Mouse (Mus musculus): ENCODE results near the gene Hoxa5.

DNA sequence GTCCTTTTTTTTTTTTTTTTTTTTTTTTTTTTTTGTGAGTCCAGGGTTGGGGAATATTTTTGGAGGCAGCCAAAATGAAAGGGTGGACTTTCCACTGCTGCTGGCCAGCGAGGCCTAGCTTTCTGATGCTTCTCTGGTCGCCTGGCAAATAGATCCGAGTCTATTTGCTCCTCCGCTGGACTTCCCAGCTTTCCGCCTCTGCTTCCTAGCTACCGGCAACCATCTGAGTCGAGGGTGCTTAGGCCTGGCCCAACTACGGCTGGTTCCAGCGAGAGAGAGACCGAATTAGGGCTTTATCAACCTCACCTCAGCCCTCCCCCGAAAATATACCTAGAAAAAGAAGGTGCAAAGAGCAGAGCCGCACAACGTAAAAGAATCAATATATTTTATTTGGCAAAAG lies 18.3 kb upstream of the Hoxa5 start:
- no peak for TF ChIP-seq GATA1 (IDR thresholded peaks at IDR 0.05; ENCODE audit: borderline replicate concordance, low read length)
- TF ChIP-seq FLI1 (IDR thresholded peaks at IDR 0.05; ENCODE audit: low read length) = no peak

Data from megakaryocyte, embryonic 14.5 days (primary cell).